Mouse (Mus musculus): ENCODE measurements around the gene Fat2. TPM values are rescaled to one million over a fixed set of nuclear protein-coding genes. Genes with fewer than 3 reads are reported as not detected.
A peak's percentile ranks its signal among the peaks of the same experiment; 100 is the strongest.

The Fat2 gene
- polyA plus RNA-seq, 1 experiment from 2014 or later: 0.29 TPM

- no peak overlapping the region for H3K4me3 ChIP-seq (ENCODE audit: low read depth, low read length)
- H3K27ac ChIP-seq (ENCODE audit: low read depth): peak overlapping the region; percentile 25; the same call in 1 of the 2 replicates
- H3K9me3 ChIP-seq (ENCODE audit: low read depth, low read length): no peaks in the 10 kb centered on the region
- H3K27me3 ChIP-seq (ENCODE audit: insufficient read depth, low read length): no peaks in the 10 kb centered on the region
- peak; percentile 59 for ATAC-seq (ENCODE audit: insufficient read depth)
- DNase-seq: peak; percentile 90
- H3K4me1 ChIP-seq (ENCODE audit: insufficient read depth): peaks cover 7% of the 10 kb centered on the region; the same call in 1 of the 2 replicates
- no peak overlapping the region for H3K4me2 ChIP-seq
- TF ChIP-seq CTCF (IDR thresholded peaks at IDR 0.05; ENCODE audit: low read depth): no peak
- H3K9ac ChIP-seq: no peak overlapping the region
- H3K36me3 ChIP-seq (ENCODE audit: insufficient read depth): no peaks in the 10 kb centered on the region
- 50% methylated on average over 16 of the region's 16 CpGs for WGBS
These were observed 6.2 kb downstream of the Fat2 start for GRCm38 (mm10) chr11:55329868-55330772.

GRCm38 (mm10) chr11:55327558-55328409, 8.6 kb downstream of the Fat2 start:
- 86% methylated on average over 9 of the region's 9 CpGs for WGBS
- DNase-seq (no peak), ATAC-seq (ENCODE audit: insufficient read depth) (no peak)
- Histone ChIP-seq H3K27me3 (ENCODE audit: insufficient read depth, low read length) (no peaks in the 10 kb centered on the region), H3K4me2 (no peak overlapping the region), H3K4me3 (ENCODE audit: low read depth, low read length) (no peak overlapping the region), H3K27ac (ENCODE audit: low read depth) (no peak overlapping the region), H3K9me3 (ENCODE audit: low read depth, low read length) (no peaks in the 10 kb centered on the region), H3K36me3 (ENCODE audit: insufficient read depth) (no peaks in the 10 kb centered on the region), H3K4me1 (ENCODE audit: insufficient read depth) (peaks cover 7% of the 10 kb centered on the region; the same call in 1 of the 2 replicates), H3K9ac (no peak overlapping the region)
- TF ChIP-seq CTCF (IDR thresholded peaks at IDR 0.05; ENCODE audit: low read depth): no peak

- no peak for DNase-seq
- Histone ChIP-seq H3K4me1 (ENCODE audit: insufficient read depth) (peaks cover 7% of the 10 kb centered on the region; the same call in 1 of the 2 replicates), H3K9me3 (ENCODE audit: low read depth, low read length) (no peaks in the 10 kb centered on the region), H3K36me3 (ENCODE audit: insufficient read depth) (no peaks in the 10 kb centered on the region), H3K27ac (ENCODE audit: low read depth) (no peak overlapping the region), H3K9ac (no peak overlapping the region), H3K4me3 (ENCODE audit: low read depth, low read length) (no peak overlapping the region), H3K27me3 (ENCODE audit: insufficient read depth, low read length) (no peaks in the 10 kb centered on the region), H3K4me2 (no peak overlapping the region)
- TF ChIP-seq CTCF (IDR thresholded peaks at IDR 0.05; ENCODE audit: low read depth): no peak
- 82% methylated on average over 5 of the region's 5 CpGs for WGBS
- no peak for ATAC-seq (ENCODE audit: insufficient read depth)
These were observed 9.3 kb downstream of the Fat2 start for GRCm38 (mm10) chr11:55327111-55327510.

- no peak overlapping the region for H3K4me3 ChIP-seq (ENCODE audit: low read depth, low read length)
- peak; percentile 59; the same call in 1 of the 2 replicates for ATAC-seq (ENCODE audit: insufficient read depth)
- no peak overlapping the region for H3K27ac ChIP-seq (ENCODE audit: low read depth)
- TF ChIP-seq CTCF (IDR thresholded peaks at IDR 0.05; ENCODE audit: low read depth): no peak
- no peak overlapping the region for H3K4me2 ChIP-seq
- no peak overlapping the region for H3K9ac ChIP-seq
- H3K27me3 ChIP-seq (ENCODE audit: insufficient read depth, low read length): no peaks in the 10 kb centered on the region
- peak; percentile 78 for DNase-seq
- WGBS: 72% methylated on average over 7 of the region's 7 CpGs
- peaks cover 7% of the 10 kb centered on the region; the same call in 1 of the 2 replicates for H3K4me1 ChIP-seq (ENCODE audit: insufficient read depth)
- H3K9me3 ChIP-seq (ENCODE audit: low read depth, low read length): no peaks in the 10 kb centered on the region
- no peaks in the 10 kb centered on the region for H3K36me3 ChIP-seq (ENCODE audit: insufficient read depth)
These were observed 10.2 kb downstream of the Fat2 start for GRCm38 (mm10) chr11:55326211-55326610.

GRCm38 (mm10) chr11:55323854-55324253, 12.5 kb downstream of the Fat2 start:
- Histone ChIP-seq H3K4me1 (ENCODE audit: insufficient read depth) (0 out of 2 replicates have a peak, but pooled peaks cover 4% of the 10 kb centered on the region), H3K36me3 (ENCODE audit: insufficient read depth) (no peaks in the 10 kb centered on the region), H3K4me3 (ENCODE audit: low read depth, low read length) (no peak overlapping the region), H3K27ac (ENCODE audit: low read depth) (no peak overlapping the region), H3K27me3 (ENCODE audit: insufficient read depth, low read length) (no peaks in the 10 kb centered on the region), H3K9ac (no peak overlapping the region), H3K9me3 (ENCODE audit: low read depth, low read length) (no peaks in the 10 kb centered on the region), H3K4me2 (no peak overlapping the region)
- DNase-seq (peak; percentile 40), ATAC-seq (ENCODE audit: insufficient read depth) (no peak)
- TF ChIP-seq CTCF (IDR thresholded peaks at IDR 0.05; ENCODE audit: low read depth): no peak
- WGBS: 56% methylated on average over 8 of the region's 8 CpGs

- no peak for TF ChIP-seq CTCF (IDR thresholded peaks at IDR 0.05; ENCODE audit: low read depth)
- ATAC-seq (ENCODE audit: insufficient read depth): no peak
- H3K4me2 ChIP-seq: no peak overlapping the region
- H3K4me1 ChIP-seq (ENCODE audit: insufficient read depth): no peaks in the 10 kb centered on the region
- no peaks in the 10 kb centered on the region for H3K9me3 ChIP-seq (ENCODE audit: low read depth, low read length)
- H3K27ac ChIP-seq (ENCODE audit: low read depth): no peak overlapping the region
- no peaks in the 10 kb centered on the region for H3K27me3 ChIP-seq (ENCODE audit: insufficient read depth, low read length)
- WGBS: 69% methylated on average over 2 of the region's 2 CpGs
- H3K36me3 ChIP-seq (ENCODE audit: insufficient read depth): no peaks in the 10 kb centered on the region
- H3K4me3 ChIP-seq (ENCODE audit: low read depth, low read length): no peak overlapping the region
- DNase-seq: no peak
- H3K9ac ChIP-seq: no peak overlapping the region
These were observed 15.4 kb downstream of the Fat2 start for GRCm38 (mm10) chr11:55320990-55321389.

- no peaks in the 10 kb centered on the region for H3K4me1 ChIP-seq (ENCODE audit: insufficient read depth)
- no peak overlapping the region for H3K27ac ChIP-seq (ENCODE audit: low read depth)
- peak; percentile 34 for DNase-seq
- no peak overlapping the region for H3K4me3 ChIP-seq (ENCODE audit: low read depth, low read length)
- H3K9ac ChIP-seq: no peak overlapping the region
- 61% methylated on average over 6 of the region's 6 CpGs for WGBS
- no peak for TF ChIP-seq CTCF (IDR thresholded peaks at IDR 0.05; ENCODE audit: low read depth)
- H3K9me3 ChIP-seq (ENCODE audit: low read depth, low read length): no peaks in the 10 kb centered on the region
- no peaks in the 10 kb centered on the region for H3K27me3 ChIP-seq (ENCODE audit: insufficient read depth, low read length)
- H3K4me2 ChIP-seq: no peak overlapping the region
- no peaks in the 10 kb centered on the region for H3K36me3 ChIP-seq (ENCODE audit: insufficient read depth)
- no peak for ATAC-seq (ENCODE audit: insufficient read depth)
These were observed 20.4 kb downstream of the Fat2 start for GRCm38 (mm10) chr11:55315966-55316365.
